Mouse (Mus musculus): ENCODE measurements around the gene Znhit6. TPM values are rescaled to one million over a fixed set of nuclear protein-coding genes. Genes with fewer than 3 reads are reported as not detected.

Gene Znhit6
- polyA plus RNA-seq, 2 experiments, result 8.5 to 14.1 TPM

GRCm38 (mm10) chr3:145590562-145590961 lies 14.6 kb downstream of the Znhit6 start:
- Histone ChIP-seq H3K36me3 (replicated peaks; ENCODE audit: control insufficient read depth, insufficient read depth, low read depth) (peaks cover 12% of the 10 kb centered on the region; the same call in 1 of the 2 replicates), H3K4me1 (replicated peaks; ENCODE audit: control insufficient read depth in 2 of 2, insufficient read depth in 2 of 2, low read length in 1 of 2) (peaks cover 21% of the 10 kb centered on the region in 2 experiments), H3K4me3 (ENCODE audit: insufficient read depth in 1 of 2, low read depth in 2 of 2, low read length in 2 of 2) (peak overlapping the region; percentile 22 to 42), H3K27ac (peak overlapping the region; percentile 78), H3K4me2 (ENCODE audit: low read depth) (peak overlapping the region; percentile 56), H3K9me3 (ENCODE audit: control insufficient read depth, low read length) (no peaks in the 10 kb centered on the region), H3K9ac (replicated peaks) (peak overlapping the region; percentile 44), H3K27me3 (ENCODE audit: control insufficient read depth, insufficient read depth, low read length) (no peaks in the 10 kb centered on the region)
- ATAC-seq (ENCODE audit: insufficient read depth), result peak; percentile 98
- TF ChIP-seq EP300 (IDR thresholded peaks at IDR 0.05; ENCODE audit: low read depth) (peak; percentile 29; the same call in 1 of the 2 replicates), CTCF (IDR thresholded peaks at IDR 0.05; ENCODE audit: low read depth) (no peak)
- peak; percentile 52 to 63 (median 60) for DNase-seq (ENCODE audit: low read depth in 3 of 3, low spot score in 3 of 3)
- 64% methylated on average over 4 of the region's 4 CpGs for WGBS (ENCODE audit: insufficient replicate concordance)

- H3K27me3 ChIP-seq (ENCODE audit: control insufficient read depth, insufficient read depth, low read length), result no peaks in the 10 kb centered on the region
- peaks cover 16% of the 10 kb centered on the region; the same call in 1 of the 2 replicates for H3K36me3 ChIP-seq (replicated peaks; ENCODE audit: control insufficient read depth, insufficient read depth, low read depth)
- WGBS (ENCODE audit: insufficient replicate concordance), result 81% methylated on average over 6 of the region's 6 CpGs
- H3K4me3 ChIP-seq (ENCODE audit: insufficient read depth in 1 of 2, low read depth in 2 of 2, low read length in 2 of 2), result no peak overlapping the region
- H3K9ac ChIP-seq (replicated peaks), result peak overlapping the region; percentile 33; the same call in 1 of the 2 replicates
- H3K4me2 ChIP-seq (ENCODE audit: low read depth), result peak overlapping the region; percentile 21
- H3K27ac ChIP-seq, result peak overlapping the region; percentile 57
- TF ChIP-seq CTCF (IDR thresholded peaks at IDR 0.05; ENCODE audit: low read depth) (no peak), EP300 (IDR thresholded peaks at IDR 0.05; ENCODE audit: low read depth) (no peak)
- no peak for DNase-seq (ENCODE audit: low read depth in 3 of 3, low spot score in 3 of 3)
- no peak for ATAC-seq (ENCODE audit: insufficient read depth)
- H3K4me1 ChIP-seq (replicated peaks; ENCODE audit: control insufficient read depth in 2 of 2, insufficient read depth in 2 of 2, low read length in 1 of 2), result peaks cover 21% of the 10 kb centered on the region in 2 experiments
- H3K9me3 ChIP-seq (ENCODE audit: control insufficient read depth, low read length), result no peaks in the 10 kb centered on the region
Measured at GRCm38 (mm10) chr3:145591841-145592542, 16.0 kb downstream of the Znhit6 start.

GRCm38 (mm10) chr3:145595354-145595753 lies 19.3 kb downstream of the Znhit6 start:
- no peak overlapping the region for H3K4me3 ChIP-seq (ENCODE audit: insufficient read depth in 1 of 2, low read depth in 2 of 2, low read length in 2 of 2)
- H3K27me3 ChIP-seq (ENCODE audit: control insufficient read depth, insufficient read depth, low read length), result no peaks in the 10 kb centered on the region
- ATAC-seq (ENCODE audit: insufficient read depth), result no peak
- H3K27ac ChIP-seq, result no peak overlapping the region
- TF ChIP-seq CTCF (IDR thresholded peaks at IDR 0.05; ENCODE audit: low read depth), result no peak
- TF ChIP-seq EP300 (IDR thresholded peaks at IDR 0.05; ENCODE audit: low read depth), result no peak
- DNase-seq (ENCODE audit: low read depth in 3 of 3, low spot score in 3 of 3), result no peak
- 64% methylated on average over 6 of the region's 6 CpGs for WGBS (ENCODE audit: insufficient replicate concordance)
- no peak overlapping the region for H3K9ac ChIP-seq (replicated peaks)
- H3K9me3 ChIP-seq (ENCODE audit: control insufficient read depth, low read length), result no peaks in the 10 kb centered on the region
- H3K36me3 ChIP-seq (replicated peaks; ENCODE audit: control insufficient read depth, insufficient read depth, low read depth), result peaks cover 15% of the 10 kb centered on the region
- peaks cover 14% of the 10 kb centered on the region in 2 experiments for H3K4me1 ChIP-seq (replicated peaks; ENCODE audit: control insufficient read depth in 2 of 2, insufficient read depth in 2 of 2, low read length in 1 of 2)
- H3K4me2 ChIP-seq (ENCODE audit: low read depth), result no peak overlapping the region

- Histone ChIP-seq H3K4me1 (replicated peaks; ENCODE audit: control insufficient read depth in 2 of 2, insufficient read depth in 2 of 2, low read length in 1 of 2) (peaks cover 0 to 5% of the 10 kb centered on the region in 2 experiments; a peak in 2 of 4 replicates), H3K27ac (no peak overlapping the region), H3K4me3 (ENCODE audit: insufficient read depth in 1 of 2, low read depth in 2 of 2, low read length in 2 of 2) (no peak overlapping the region), H3K9ac (replicated peaks) (no peak overlapping the region), H3K27me3 (ENCODE audit: control insufficient read depth, insufficient read depth, low read length) (no peaks in the 10 kb centered on the region), H3K4me2 (ENCODE audit: low read depth) (no peak overlapping the region), H3K36me3 (replicated peaks; ENCODE audit: control insufficient read depth, insufficient read depth, low read depth) (peaks cover 10% of the 10 kb centered on the region), H3K9me3 (ENCODE audit: control insufficient read depth, low read length) (no peaks in the 10 kb centered on the region)
- no peak for TF ChIP-seq EP300 (IDR thresholded peaks at IDR 0.05; ENCODE audit: low read depth)
- peak; percentile 36; the same call in 1 of the 2 replicates for TF ChIP-seq CTCF (IDR thresholded peaks at IDR 0.05; ENCODE audit: low read depth)
- no peak for DNase-seq (ENCODE audit: low read depth in 3 of 3, low spot score in 3 of 3)
- WGBS (ENCODE audit: insufficient replicate concordance), result 83% methylated on average over 7 of the region's 7 CpGs
- no peak for ATAC-seq (ENCODE audit: insufficient read depth)
Measured at GRCm38 (mm10) chr3:145599059-145599458, 23.1 kb downstream of the Znhit6 start.

- DNase-seq (ENCODE audit: low read depth in 3 of 3, low spot score in 3 of 3) (no peak), ATAC-seq (ENCODE audit: insufficient read depth) (no peak)
- H3K4me2 ChIP-seq (ENCODE audit: low read depth), result no peak overlapping the region
- H3K36me3 ChIP-seq (replicated peaks; ENCODE audit: control insufficient read depth, insufficient read depth, low read depth), result peaks cover 4% of the 10 kb centered on the region
- no peak overlapping the region for H3K27ac ChIP-seq
- H3K9ac ChIP-seq (replicated peaks), result no peak overlapping the region
- H3K9me3 ChIP-seq (ENCODE audit: control insufficient read depth, low read length), result no peaks in the 10 kb centered on the region
- 47% methylated on average over 6 of the region's 6 CpGs for WGBS (ENCODE audit: insufficient replicate concordance)
- H3K27me3 ChIP-seq (ENCODE audit: control insufficient read depth, insufficient read depth, low read length), result no peaks in the 10 kb centered on the region
- TF ChIP-seq EP300 (IDR thresholded peaks at IDR 0.05; ENCODE audit: low read depth) (no peak), CTCF (IDR thresholded peaks at IDR 0.05; ENCODE audit: low read depth) (no peak)
- peaks cover 0 to 5% of the 10 kb centered on the region in 2 experiments; a peak in 2 of 4 replicates for H3K4me1 ChIP-seq (replicated peaks; ENCODE audit: control insufficient read depth in 2 of 2, insufficient read depth in 2 of 2, low read length in 1 of 2)
- no peak overlapping the region for H3K4me3 ChIP-seq (ENCODE audit: insufficient read depth in 1 of 2, low read depth in 2 of 2, low read length in 2 of 2)
Measured at GRCm38 (mm10) chr3:145600801-145601200, 24.8 kb downstream of the Znhit6 start.

All from liver, embryonic 14.5 days (tissue).